Mouse (Mus musculus): ENCODE measurements around the gene Jdp2.

DNA sequence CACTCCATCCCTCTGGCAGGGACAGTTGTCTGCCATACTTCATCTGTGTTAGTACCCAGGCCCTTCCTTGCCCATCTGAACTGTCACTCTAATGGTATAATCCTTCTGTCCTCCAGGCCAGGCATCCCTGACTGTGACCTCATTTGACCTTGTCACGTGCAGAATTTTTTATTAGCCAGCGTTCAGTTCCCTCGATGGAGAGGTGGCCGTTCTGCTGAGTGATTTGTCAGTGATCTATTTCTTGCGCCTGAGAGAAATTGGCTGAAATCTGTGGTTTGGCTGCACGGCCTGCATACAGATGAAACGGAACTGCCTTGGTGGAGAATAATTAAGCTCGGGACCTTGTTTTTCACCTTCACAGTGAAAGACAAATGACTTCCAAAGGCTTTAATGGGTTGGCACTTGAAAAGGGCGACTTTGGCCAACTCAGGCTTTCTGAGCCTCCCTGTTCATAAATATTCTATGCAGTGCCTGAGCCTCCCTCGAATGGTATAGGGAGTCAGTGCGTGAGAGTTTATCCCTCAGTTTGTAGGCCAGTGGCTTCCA is 21.1 kb downstream of the Jdp2 start:
- TF ChIP-seq ZC3H11A (IDR thresholded peaks at IDR 0.05; ENCODE audit: borderline replicate concordance, low read depth, low read length) (no peak), CHD2 (IDR thresholded peaks at IDR 0.05; ENCODE audit: low read depth, low read length) (no peak), MAFK (IDR thresholded peaks at IDR 0.05; ENCODE audit: insufficient read depth, low read depth, low read length) (no peak), HCFC1 (IDR thresholded peaks at IDR 0.05; ENCODE audit: borderline replicate concordance, insufficient read depth, low read length) (no peak)
